Mouse (Mus musculus) hindbrain, embryonic 10.5 days (tissue): ENCODE data around the gene Adamtsl4. TPM values are rescaled to one million over a fixed set of nuclear protein-coding genes. Genes with fewer than 3 reads are reported as not detected.

ENCODE experiments used
- DNase-seq: peaks from one replicate; pipeline ENCODE4 v3.0.0-alpha.2; 2017; ENCODE audit warnings: low spot score
- H3K27ac ChIP-seq: fragments of 300-500 bp; sonication (generic); 2 replicates; pipeline ENCODE4 v1.5.1; 2016; ENCODE audit warnings: mild to moderate bottlenecking, moderate library complexity
- H3K27me3 ChIP-seq: fragments of 300-500 bp; sonication (generic); 2 replicates; pipeline ENCODE4 v1.6.1; 2016; ENCODE audit warnings: mild to moderate bottlenecking; ENCODE audit not compliant: poor library complexity, insufficient read depth, severe bottlenecking
- H3K36me3 ChIP-seq: fragments of 300-500 bp; sonication (generic); 2 replicates; pipeline ENCODE4 v1.6.1; 2016; ENCODE audit warnings: mild to moderate bottlenecking, moderate library complexity
- H3K4me1 ChIP-seq: fragments of 300-500 bp; sonication (generic); replicated peaks from 2 replicates; pipeline ENCODE4 v1.6.1; 2016; ENCODE audit warnings: mild to moderate bottlenecking
- H3K4me3 ChIP-seq: fragments of 300-500 bp; sonication (generic); 2 replicates; pipeline ENCODE4 v1.5.1; 2016; ENCODE audit warnings: mild to moderate bottlenecking, moderate library complexity
- H3K9me3 ChIP-seq: fragments of 300-500 bp; sonication (generic); 2 replicates; pipeline ENCODE4 v1.6.1; 2016; ENCODE audit warnings: mild to moderate bottlenecking, moderate library complexity
- WGBS: fragments of 180-500 bp; shearing (Covaris S2); methylation state at CpG from one replicate; pipeline ENCODE4 v1.1.7; 2016; 5-methylcytosine and 5-hydroxymethylcytosine counted together
- polyA plus RNA-seq: library from polyadenylated mRNA; unstranded; fragments of >200 nt; fragmentation: Nextera tagmentation; extraction: Ambion mirVana; gene quantifications from 2 replicates; pipeline ENCODE4 v1.2.1, GENCODE M21; 2016

Gene Adamtsl4
- polyA plus RNA-seq, 1 experiment from 2014 or later = 0.86 TPM

DNA sequence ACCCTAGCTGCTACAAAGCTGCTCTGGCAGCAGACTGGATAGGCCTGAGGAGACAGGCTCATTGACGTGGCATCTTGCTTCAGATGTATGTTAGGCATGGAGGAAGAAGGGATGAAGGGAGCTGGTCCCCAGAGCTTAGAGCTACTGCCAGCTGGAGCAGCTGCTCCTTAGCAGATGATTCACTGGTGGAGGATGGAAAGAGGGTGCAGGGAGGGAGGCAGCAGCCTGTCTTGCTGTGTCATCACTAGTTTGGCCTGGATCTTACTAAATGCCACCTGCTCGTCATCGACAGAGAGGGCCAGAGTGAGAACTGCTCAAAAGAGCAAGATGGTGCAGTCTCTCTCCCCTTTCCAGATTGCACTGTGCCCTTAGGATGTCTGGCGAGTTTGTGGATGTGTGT, 58.0 kb downstream of the Adamtsl4 start:
- no peak overlapping the region for H3K27ac ChIP-seq
- H3K9me3 ChIP-seq = no peaks in the 10 kb centered on the region
- H3K27me3 ChIP-seq = no peaks in the 10 kb centered on the region
- no peak overlapping the region for H3K4me3 ChIP-seq
- peaks cover 87% of the 10 kb centered on the region for H3K36me3 ChIP-seq
- WGBS = 90% methylated on average over 4 of the region's 4 CpGs
- DNase-seq = no peak
- H3K4me1 ChIP-seq = peaks cover 10% of the 10 kb centered on the region

DNA sequence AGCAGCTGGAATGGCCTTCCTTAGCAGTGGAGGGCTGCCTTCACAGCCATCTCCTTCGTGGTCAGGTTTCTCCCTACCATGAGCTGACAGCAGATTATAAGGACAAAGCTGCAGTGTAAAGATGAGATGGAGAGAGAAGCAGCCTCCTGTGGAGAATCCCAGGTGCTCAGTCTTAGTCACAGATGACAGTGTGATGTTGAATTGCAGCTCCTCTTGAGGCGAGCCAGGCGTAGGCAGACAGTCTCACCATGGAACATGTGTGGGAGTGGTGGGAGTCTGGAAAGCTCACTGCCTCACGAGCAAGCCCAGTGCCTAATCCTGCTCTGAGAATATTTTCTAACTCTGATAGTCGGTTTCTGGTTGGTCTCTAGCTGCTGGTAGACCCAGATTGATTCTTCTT, 60.0 kb downstream of the Adamtsl4 start:
- 87% methylated on average over 5 of the region's 5 CpGs for WGBS
- H3K4me1 ChIP-seq = peaks cover 20% of the 10 kb centered on the region
- no peaks in the 10 kb centered on the region for H3K9me3 ChIP-seq
- no peak for DNase-seq
- no peak overlapping the region for H3K4me3 ChIP-seq
- H3K36me3 ChIP-seq = peaks cover 67% of the 10 kb centered on the region
- H3K27me3 ChIP-seq = no peaks in the 10 kb centered on the region
- H3K27ac ChIP-seq = no peak overlapping the region

Other genes with a start within 250 kb of the Adamtsl4 start
- 3.7 and 5.9 TPM in 2 replicates for gene Ctsk, start 188.7 kb downstream of the Adamtsl4 start, polyA plus RNA-seq
- gene Ctss, start 161.1 kb downstream of the Adamtsl4 start, polyA plus RNA-seq = 3.9 and 7.6 TPM in 2 replicates
- not detected in 2 replicates for gene Hormad1, start 128.2 kb downstream of the Adamtsl4 start, polyA plus RNA-seq
- 27.8 and 31.0 TPM in 2 replicates for gene Golph3l, start 99.0 kb downstream of the Adamtsl4 start, polyA plus RNA-seq
- gene Ensa, start 62.9 kb downstream of the Adamtsl4 start, polyA plus RNA-seq = 84.8 and 89.9 TPM in 2 replicates
- gene Mcl1, start 29.1 kb downstream of the Adamtsl4 start, polyA plus RNA-seq = 47.2 and 53.4 TPM in 2 replicates
- gene Ecm1, start 51.7 kb upstream of the Adamtsl4 start, polyA plus RNA-seq = 14.2 and 20.3 TPM in 2 replicates
- gene Tars2, start 72.3 kb upstream of the Adamtsl4 start, polyA plus RNA-seq = 58.8 and 69.9 TPM in 2 replicates
- gene Rprd2, start 130.9 kb upstream of the Adamtsl4 start, polyA plus RNA-seq = 19.8 and 20.1 TPM in 2 replicates
- gene Prpf3, start 168.0 kb upstream of the Adamtsl4 start, polyA plus RNA-seq = 51.5 and 66.9 TPM in 2 replicates
- 379 and 403 TPM in 2 replicates for gene Mrps21, start 183.6 kb upstream of the Adamtsl4 start, polyA plus RNA-seq
- gene Ciart, start 194.3 kb upstream of the Adamtsl4 start, polyA plus RNA-seq = 9.5 and 13.6 TPM in 2 replicates
- 12.3 and 12.7 TPM in 2 replicates for gene BC028528, start 204.1 kb upstream of the Adamtsl4 start, polyA plus RNA-seq
- 33.9 and 35.8 TPM in 2 replicates for gene Aph1a, start 206.1 kb upstream of the Adamtsl4 start, polyA plus RNA-seq
- gene Car14, start 216.8 kb upstream of the Adamtsl4 start, polyA plus RNA-seq = 50.1 and 69.4 TPM in 2 replicates
- gene Anp32e, start 241.3 kb upstream of the Adamtsl4 start, polyA plus RNA-seq = 266 and 352 TPM in 2 replicates